Mouse (Mus musculus) myocyte (in vitro differentiated cells): Measurements from ENCODE around the gene Tshz2.

Source experiments
- E2F4 ChIP-seq: IDR thresholded peaks from one replicate; pipeline ENCODE4 v1.6.1; 2011; ENCODE audit warnings: mild to moderate bottlenecking, control low read depth, moderate library complexity; ENCODE audit not compliant: insufficient read depth
- MAX ChIP-seq: IDR thresholded peaks from one replicate; pipeline ENCODE4 v1.6.1; 2011; ENCODE audit warnings: low read depth, mild to moderate bottlenecking, control low read depth
- MYOD1 ChIP-seq, 3 experiments: IDR thresholded peaks; one replicate each; pipeline ENCODE4 v1.6.1; 2011; ENCODE audit warnings: control low read depth in 2 of 3, low read depth in 2 of 3, mild to moderate bottlenecking in 2 of 3, moderate library complexity in 1 of 3; ENCODE audit not compliant: insufficient read length in 2 of 3, control insufficient read depth in 1 of 3
- MYOG ChIP-seq, 3 experiments: IDR thresholded peaks; one replicate each; pipeline ENCODE4 v1.6.1; 2011; ENCODE audit warnings: control low read depth in 2 of 3, low read depth in 2 of 3, mild to moderate bottlenecking in 2 of 3; ENCODE audit not compliant: insufficient read length in 2 of 3, control insufficient read depth in 1 of 3, insufficient read depth in 1 of 3
- POLR2A ChIP-seq: IDR thresholded peaks from one replicate; pipeline ENCODE4 v1.6.1; 2011; ENCODE audit warnings: low read depth, mild to moderate bottlenecking, control low read depth, moderate library complexity; ENCODE audit not compliant: insufficient read length
- POLR2AphosphoS2 ChIP-seq: IDR thresholded peaks from one replicate; pipeline ENCODE4 v1.6.1; 2011; ENCODE audit warnings: low read depth, control low read depth; ENCODE audit not compliant: insufficient read length
- TCF12 ChIP-seq: IDR thresholded peaks from one replicate; pipeline ENCODE4 v1.6.1; 2011; ENCODE audit warnings: mild to moderate bottlenecking, control low read depth; ENCODE audit not compliant: poor library complexity, insufficient read depth, severe bottlenecking
- USF1 ChIP-seq: IDR thresholded peaks from one replicate; pipeline ENCODE4 v1.6.1; 2011; ENCODE audit warnings: low read depth, mild to moderate bottlenecking, control low read depth, moderate library complexity

- TF ChIP-seq E2F4 (no peak), USF1 (no peak), POLR2A (no peak), MAX (no peak), MYOD1 (IDR thresholded peaks at IDR 0.05; ENCODE audit: control insufficient read depth in 1 of 3, insufficient read length in 2 of 3, low read depth in 2 of 3) (no peak), MYOG (IDR thresholded peaks at IDR 0.05; ENCODE audit: control insufficient read depth in 1 of 3, insufficient read depth in 1 of 3, insufficient read length in 2 of 3, low read depth in 2 of 3) (no peak), TCF12 (no peak), POLR2AphosphoS2 (no peak)
Observed at GRCm38 (mm10) chr2:169859078-169859855, 226.5 kb downstream of the Tshz2 start.
